Mouse (Mus musculus) small intestine, adult 2 months (tissue): ENCODE data around the gene E2f7. TPM values are rescaled to one million over a fixed set of nuclear protein-coding genes. Genes with fewer than 3 reads are reported as not detected.

Source experiments
- H3K27ac ChIP-seq: fragments of 200-500 bp; 2 replicates; pipeline ENCODE4 v1.5.1; 2012; ENCODE audit warnings: low read depth, low read length, control low read depth, inconsistent platforms; ENCODE audit not compliant: insufficient read depth
- H3K27me3 ChIP-seq: fragments of 200-500 bp; 2 replicates; pipeline ENCODE4 v1.6.1; 2012; ENCODE audit warnings: mild to moderate bottlenecking, moderate library complexity, low read length, inconsistent platforms; ENCODE audit not compliant: control insufficient read depth, insufficient read depth
- H3K36me3 ChIP-seq: fragments of 200-500 bp; 2 replicates; pipeline ENCODE4 v1.6.1; 2012; ENCODE audit warnings: mild to moderate bottlenecking, low read length, control low read depth, inconsistent platforms; ENCODE audit not compliant: control insufficient read depth, insufficient read depth
- H3K4me1 ChIP-seq: fragments of 200-500 bp; 2 replicates; pipeline ENCODE4 v1.6.1; 2012; ENCODE audit warnings: low read length, inconsistent platforms, mixed read lengths; ENCODE audit not compliant: control insufficient read depth, insufficient read depth, insufficient read length
- H3K4me3 ChIP-seq: fragments of 200-500 bp; 2 replicates; pipeline ENCODE4 v1.5.1; 2012; ENCODE audit warnings: low read depth, mild to moderate bottlenecking, control low read depth, inconsistent platforms, low read length, moderate library complexity
- CTCF ChIP-seq: fragments of 200-500 bp; IDR thresholded peaks from 2 replicates; pipeline ENCODE4 v1.5.1; 2012; ENCODE audit warnings: low read depth, mild to moderate bottlenecking, control low read depth, inconsistent platforms, low read length, moderate library complexity, mixed read lengths; ENCODE audit not compliant: insufficient replicate concordance, insufficient read length; ENCODE audit errors: extremely low read depth
- POLR2A ChIP-seq: fragments of 200-500 bp; IDR thresholded peaks from 2 replicates; pipeline ENCODE4 v1.6.1; 2012; ENCODE audit warnings: low read depth, mild to moderate bottlenecking, control low read depth, inconsistent platforms, low read length, moderate library complexity
- WGBS: fragments of 180-500 bp; shearing (Covaris S2); methylation state at CpG from one replicate; pipeline ENCODE4 v1.1.7; 2018; 5-methylcytosine and 5-hydroxymethylcytosine counted together
- polyA plus RNA-seq: library from polyadenylated mRNA; depleted of rRNA; stranded (reverse); fragments of >200 nt; gene quantifications from 2 replicates; pipeline ENCODE4 v1.2.3, GENCODE M21; 2012

The E2f7 gene
- polyA plus RNA-seq, 1 experiment = 0.66 TPM

GRCm38 (mm10) chr10:110773878-110774277, 28.6 kb downstream of the E2f7 start:
- H3K27me3 ChIP-seq = no peaks in the 10 kb centered on the region
- no peak overlapping the region for H3K4me3 ChIP-seq
- H3K36me3 ChIP-seq = peaks cover 11% of the 10 kb centered on the region
- WGBS = 94% methylated on average over 14 of the region's 14 CpGs
- no peak overlapping the region for H3K27ac ChIP-seq
- no peaks in the 10 kb centered on the region for H3K4me1 ChIP-seq
- TF ChIP-seq POLR2A = no peak
- no peak for TF ChIP-seq CTCF

- 94% methylated on average over 14 of the region's 14 CpGs for WGBS
- TF ChIP-seq CTCF (no peak), POLR2A (no peak)
- Histone ChIP-seq H3K27ac (no peak overlapping the region), H3K4me3 (no peak overlapping the region), H3K4me1 (no peaks in the 10 kb centered on the region), H3K27me3 (no peaks in the 10 kb centered on the region), H3K36me3 (peaks cover 14% of the 10 kb centered on the region)
Observed at GRCm38 (mm10) chr10:110781772-110782171, 36.5 kb downstream of the E2f7 start.

GRCm38 (mm10) chr10:110782655-110783054, 37.4 kb downstream of the E2f7 start:
- Histone ChIP-seq H3K4me3 (no peak overlapping the region), H3K4me1 (no peaks in the 10 kb centered on the region), H3K27me3 (no peaks in the 10 kb centered on the region), H3K36me3 (peaks cover 14% of the 10 kb centered on the region), H3K27ac (no peak overlapping the region)
- WGBS = 88% methylated on average over 10 of the region's 10 CpGs
- TF ChIP-seq CTCF (no peak), POLR2A (no peak)

GRCm38 (mm10) chr10:110788049-110788752, 43.0 kb downstream of the E2f7 start:
- H3K4me1 ChIP-seq = no peaks in the 10 kb centered on the region
- no peak overlapping the region for H3K27ac ChIP-seq
- 59% methylated on average over 12 of the region's 12 CpGs for WGBS
- no peaks in the 10 kb centered on the region for H3K27me3 ChIP-seq
- H3K4me3 ChIP-seq = no peak overlapping the region
- TF ChIP-seq POLR2A = no peak
- no peak for TF ChIP-seq CTCF
- peaks cover 2% of the 10 kb centered on the region; the same call in 1 of the 2 replicates for H3K36me3 ChIP-seq

- no peaks in the 10 kb centered on the region for H3K4me1 ChIP-seq
- H3K27ac ChIP-seq = no peak overlapping the region
- H3K4me3 ChIP-seq = no peak overlapping the region
- H3K27me3 ChIP-seq = no peaks in the 10 kb centered on the region
- no peaks in the 10 kb centered on the region for H3K36me3 ChIP-seq
- no peak for TF ChIP-seq POLR2A
- no peak for TF ChIP-seq CTCF
- WGBS = 87% methylated on average over 8 of the region's 8 CpGs
Observed at GRCm38 (mm10) chr10:110789683-110790082, 44.4 kb downstream of the E2f7 start.

- H3K27ac ChIP-seq = no peak overlapping the region
- H3K27me3 ChIP-seq = no peaks in the 10 kb centered on the region
- no peak overlapping the region for H3K4me3 ChIP-seq
- no peaks in the 10 kb centered on the region for H3K36me3 ChIP-seq
- no peak for TF ChIP-seq CTCF
- TF ChIP-seq POLR2A = no peak
- 59% methylated on average over 8 of the region's 8 CpGs for WGBS
- no peaks in the 10 kb centered on the region for H3K4me1 ChIP-seq
Observed at GRCm38 (mm10) chr10:110793150-110793787, 48.0 kb downstream of the E2f7 start.

- Histone ChIP-seq H3K27ac (no peak overlapping the region), H3K36me3 (no peaks in the 10 kb centered on the region), H3K27me3 (no peaks in the 10 kb centered on the region), H3K4me1 (no peaks in the 10 kb centered on the region), H3K4me3 (no peak overlapping the region)
- TF ChIP-seq POLR2A = no peak
- TF ChIP-seq CTCF = peak; percentile 94; the same call in 1 of the 2 replicates
- WGBS = 14% methylated on average over 12 of the region's 12 CpGs
Observed at GRCm38 (mm10) chr10:110794564-110795205, 49.4 kb downstream of the E2f7 start.
